Mouse (Mus musculus) intestine, embryonic 16.5 days (tissue): ENCODE measurements around the gene Zbtb46. TPM values are rescaled to one million over a fixed set of nuclear protein-coding genes. Genes with fewer than 3 reads are reported as not detected.
"Not testable (repeated sequence)": the region's sequence is repeated elsewhere in the genome, so short reads cannot be mapped to it uniquely, and the experiment has no call there.

ENCODE experiments used
- ATAC-seq: fragments of 200-750 bp; cut with Nextera tagmentation; 2 replicates; pipeline ENCODE4 v1.8.0; 2017; ENCODE audit warnings: moderate TSS enrichment, moderate library complexity
- H3K27ac ChIP-seq: fragments of 300-500 bp; sonication (generic); 2 replicates; pipeline ENCODE4 v1.5.1; 2014; ENCODE audit warnings: mild to moderate bottlenecking, low read length
- H3K27me3 ChIP-seq: fragments of 300-500 bp; sonication (generic); replicated peaks from 2 replicates; pipeline ENCODE4 v1.6.1; 2014; ENCODE audit warnings: low read length, control low read depth, mixed read lengths; ENCODE audit not compliant: control insufficient read depth, insufficient read depth
- H3K36me3 ChIP-seq: fragments of 300-500 bp; sonication (generic); 2 replicates; pipeline ENCODE4 v1.6.1; 2014; ENCODE audit warnings: low read length, control low read depth; ENCODE audit not compliant: control insufficient read depth, insufficient read depth
- H3K4me1 ChIP-seq: fragments of 300-500 bp; sonication (generic); 2 replicates; pipeline ENCODE4 v1.6.1; 2014; ENCODE audit warnings: low read length, control low read depth, mixed read lengths; ENCODE audit not compliant: control insufficient read depth, insufficient read depth
- H3K4me2 ChIP-seq: fragments of 300-500 bp; sonication (generic); 2 replicates; pipeline ENCODE4 v1.6.1; 2014; ENCODE audit warnings: low read depth, low read length, control low read depth
- H3K4me3 ChIP-seq: fragments of 300-500 bp; sonication (generic); 2 replicates; pipeline ENCODE4 v1.5.1; 2014; ENCODE audit warnings: mild to moderate bottlenecking, low read length
- H3K9ac ChIP-seq: fragments of 300-500 bp; sonication (generic); 2 replicates; pipeline ENCODE4 v1.6.1; 2014; ENCODE audit warnings: low read depth, low read length
- H3K9me3 ChIP-seq: fragments of 300-500 bp; sonication (generic); 2 replicates; pipeline ENCODE4 v1.6.1; 2016; ENCODE audit warnings: low read length, control low read depth; ENCODE audit not compliant: control insufficient read depth
- WGBS: fragments of 180-500 bp; shearing (Covaris S2); extraction: QIAGEN DNeasy Blood & Tissue Kit; methylation state at CpG from one replicate; pipeline ENCODE4 v1.1.7; 2014; 5-methylcytosine and 5-hydroxymethylcytosine counted together
- polyA plus RNA-seq: library from polyadenylated mRNA; unstranded; fragments of >200 nt; fragmentation: Nextera tagmentation; extraction: Ambion mirVana; gene quantifications from 2 replicates; pipeline ENCODE4 v1.2.1, GENCODE M21; 2015

The Zbtb46 gene
- 6.1 and 6.5 TPM in 2 replicates for polyA plus RNA-seq

DNA sequence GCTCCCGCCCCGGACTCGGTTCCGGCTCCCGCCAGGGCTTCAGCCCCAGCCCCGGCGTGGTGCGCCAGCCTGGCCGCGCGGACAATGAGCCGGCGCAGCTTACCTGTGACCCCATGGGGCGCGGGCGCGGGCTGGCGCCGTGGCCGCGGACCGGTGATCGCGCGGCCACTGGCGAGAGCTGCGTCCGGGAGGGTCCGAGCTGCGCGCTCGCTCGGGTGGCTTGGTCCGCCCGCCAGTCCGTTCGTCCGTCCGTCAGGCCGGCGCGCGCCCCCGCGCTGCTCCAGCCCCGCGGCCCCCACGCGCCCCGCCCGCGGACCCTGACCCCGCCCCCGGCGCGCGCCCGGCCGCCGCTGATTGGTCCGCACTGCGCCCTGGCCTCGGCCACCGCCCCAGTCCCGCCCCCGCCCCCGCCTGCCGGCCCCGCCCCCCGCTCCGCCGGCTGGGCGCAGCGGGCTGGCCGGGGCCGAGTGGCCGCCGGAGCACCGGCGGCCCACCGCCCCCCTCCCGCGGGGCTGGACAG, at the start of gene Zbtb46:
Zbtb46 (minus strand) TSS at position 274 of the 520 bp plus-strand sequence.
- H3K4me3 ChIP-seq = peak within 1 kb of the TSS; percentile 89
- peak within 1 kb of the TSS; percentile 99 for H3K4me2 ChIP-seq
- under 1% methylated on average over 64 of the region's 83 CpGs for WGBS
- H3K36me3 ChIP-seq = no peaks in the 10 kb centered on the region
- H3K4me1 ChIP-seq = 0 out of 2 replicates have a peak, but pooled peaks cover 6% of the 10 kb centered on the region
- peaks cover 20% of the 10 kb centered on the region for H3K27me3 ChIP-seq
- peak within 1 kb of the TSS; percentile 50 for H3K27ac ChIP-seq
- no peaks in the 10 kb centered on the region for H3K9me3 ChIP-seq
- peak within 1 kb of the TSS; percentile 77 for H3K9ac ChIP-seq
- ATAC-seq = peak; percentile 93

DNA sequence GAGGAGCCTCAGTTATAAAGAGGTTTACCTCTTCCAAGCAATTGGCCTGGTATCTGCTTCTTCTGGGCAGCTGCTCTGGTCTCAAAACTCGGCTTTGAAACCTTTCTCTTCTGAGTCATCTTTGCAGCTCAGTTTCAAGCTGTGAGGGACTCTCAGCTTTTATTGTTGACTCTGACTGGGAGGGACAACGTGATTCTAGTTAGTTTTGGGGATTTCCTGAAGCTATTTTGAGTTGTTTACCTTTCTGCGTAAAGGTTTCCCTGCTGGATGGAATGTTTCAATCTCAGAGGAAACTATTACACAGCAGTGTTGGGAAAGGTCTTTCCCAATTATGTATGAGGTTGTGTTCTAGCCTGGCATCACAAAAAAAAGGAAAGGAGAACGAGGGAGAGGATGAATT, 39.4 kb upstream of the Zbtb46 start:
- Histone ChIP-seq H3K4me2 (no peak overlapping the region), H3K4me3 (no peak overlapping the region), H3K4me1 (peaks cover 9% of the 10 kb centered on the region; the same call in 1 of the 2 replicates), H3K9me3 (no peaks in the 10 kb centered on the region), H3K27me3 (no peaks in the 10 kb centered on the region), H3K36me3 (no peaks in the 10 kb centered on the region), H3K27ac (no peak overlapping the region), H3K9ac (no peak overlapping the region)
- ATAC-seq = no peak
- 64% methylated on average over 4 of the region's 4 CpGs for WGBS

DNA sequence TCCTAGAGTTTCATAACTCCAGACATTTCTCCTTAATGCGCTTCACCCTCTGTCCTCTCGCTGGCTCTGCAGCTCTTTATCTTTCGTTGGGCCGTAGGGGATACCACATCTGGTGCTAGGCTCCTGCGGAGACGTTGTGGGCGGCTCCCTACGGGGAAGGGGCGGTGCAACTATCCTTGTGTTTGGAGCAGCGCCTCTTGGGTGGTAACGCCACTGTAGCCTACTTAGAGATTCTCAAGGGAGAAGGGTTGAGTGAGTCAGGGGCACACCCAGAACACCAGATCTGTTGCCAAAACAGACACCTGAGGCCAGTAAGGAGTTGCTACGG, 38.3 kb upstream of the Zbtb46 start:
- Histone ChIP-seq H3K27ac (peak overlapping the region; percentile 97), H3K4me2 (peak overlapping the region; percentile 82), H3K9ac (peak overlapping the region; percentile 96), H3K9me3 (no peaks in the 10 kb centered on the region), H3K27me3 (no peaks in the 10 kb centered on the region), H3K4me3 (peak overlapping the region; percentile 94), H3K4me1 (peaks cover 9% of the 10 kb centered on the region; the same call in 1 of the 2 replicates), H3K36me3 (no peaks in the 10 kb centered on the region)
- 1% methylated on average over 12 of the region's 12 CpGs for WGBS
- peak; percentile 78 for ATAC-seq

DNA sequence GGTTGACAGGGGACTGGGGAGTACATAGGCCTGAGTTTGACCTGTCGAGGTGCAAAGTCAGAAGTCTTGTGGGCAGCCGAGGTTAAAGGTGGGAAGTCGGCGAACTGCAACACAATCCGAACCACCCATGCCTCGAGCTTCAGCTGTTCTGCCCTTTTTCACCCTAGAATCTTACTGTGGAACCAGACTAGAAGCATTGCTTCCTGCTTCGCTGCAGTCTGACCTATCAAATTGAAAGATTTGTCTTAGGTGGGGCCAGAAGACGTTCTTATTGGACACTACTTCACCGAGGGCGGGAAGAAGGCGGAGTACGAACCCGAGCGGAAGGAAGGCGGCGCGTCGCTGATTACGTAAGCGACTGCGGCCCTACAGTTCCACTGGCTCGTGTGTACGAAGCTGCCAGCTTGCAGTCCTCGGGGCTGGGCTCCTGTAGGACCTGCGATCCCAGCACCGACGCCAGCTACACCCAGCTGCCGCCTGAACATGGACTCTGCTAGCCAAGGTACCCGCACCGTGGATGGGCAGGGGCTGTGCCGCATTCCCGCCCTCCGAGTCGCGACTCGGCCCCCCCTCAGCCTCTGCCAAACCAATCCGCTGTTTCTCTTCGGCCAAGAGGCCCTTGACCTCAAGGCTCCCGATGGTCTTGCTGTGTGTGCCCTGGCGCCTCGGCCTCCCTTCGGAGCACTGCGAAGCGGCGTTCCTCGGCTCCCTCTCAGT, 37.8 kb upstream of the Zbtb46 start, which contains the start of gene Tpd52l2:
Tpd52l2 (plus strand) TSS at position 312 of the 717 bp plus-strand sequence.
- H3K4me2 ChIP-seq = peak within 1 kb of the TSS; percentile 82
- no peaks in the 10 kb centered on the region for H3K9me3 ChIP-seq
- H3K4me3 ChIP-seq = peak within 1 kb of the TSS; percentile 94
- H3K27me3 ChIP-seq = no peaks in the 10 kb centered on the region
- peaks cover 9% of the 10 kb centered on the region; the same call in 1 of the 2 replicates for H3K4me1 ChIP-seq
- H3K9ac ChIP-seq = peak within 1 kb of the TSS; percentile 96
- WGBS = under 1% methylated on average over 46 of the region's 46 CpGs
- ATAC-seq = peak; percentile 97
- no peaks in the 10 kb centered on the region for H3K36me3 ChIP-seq
- H3K27ac ChIP-seq = peak within 1 kb of the TSS; percentile 97

DNA sequence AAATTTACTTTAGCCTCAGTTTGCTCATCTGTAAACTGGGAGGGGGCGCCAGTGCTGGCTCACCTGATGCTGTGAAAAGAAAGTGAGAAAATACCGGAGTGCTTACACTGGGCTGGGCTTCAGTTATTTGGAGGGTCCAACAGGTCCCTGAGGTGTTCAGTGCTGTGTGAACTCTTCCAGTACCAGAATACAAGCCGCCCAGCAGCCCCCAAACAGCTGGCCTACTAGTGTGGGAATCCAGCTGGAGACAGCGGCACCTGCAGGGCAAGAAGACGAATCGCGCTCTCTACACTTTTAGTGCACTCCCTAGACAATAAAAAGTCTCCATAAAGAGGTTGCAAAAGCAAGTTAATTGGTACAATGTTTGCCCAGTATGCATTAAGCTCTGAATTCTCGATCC, 37.1 kb upstream of the Zbtb46 start:
- peak overlapping the region; percentile 60 for H3K4me2 ChIP-seq
- H3K9me3 ChIP-seq = no peaks in the 10 kb centered on the region
- 11% methylated on average over 8 of the region's 8 CpGs for WGBS
- no peaks in the 10 kb centered on the region for H3K27me3 ChIP-seq
- peak overlapping the region; percentile 94 for H3K4me3 ChIP-seq
- H3K9ac ChIP-seq = peak overlapping the region; percentile 53
- H3K27ac ChIP-seq = peak overlapping the region; percentile 87
- peaks cover 9% of the 10 kb centered on the region; the same call in 1 of the 2 replicates for H3K4me1 ChIP-seq
- ATAC-seq = peak; percentile 66
- no peaks in the 10 kb centered on the region for H3K36me3 ChIP-seq

DNA sequence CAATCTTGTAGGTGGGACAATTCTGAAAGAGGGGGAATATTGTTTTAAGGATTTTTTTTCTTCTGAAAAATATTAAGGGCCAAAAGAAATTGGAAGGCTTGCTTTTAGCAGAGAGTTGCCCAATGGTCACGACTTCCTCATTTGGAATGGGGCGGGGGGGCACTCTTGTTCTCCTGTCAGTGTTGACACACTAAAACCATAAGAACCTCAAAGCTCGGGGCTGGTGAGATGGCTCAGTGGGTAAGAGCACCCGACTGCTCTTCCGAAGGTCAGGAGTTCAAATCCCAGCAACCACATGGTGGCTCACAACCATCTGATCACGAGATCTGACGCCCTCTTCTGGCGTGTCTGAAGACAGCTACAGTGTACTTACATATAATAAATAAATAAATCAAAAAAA, 36.6 kb upstream of the Zbtb46 start:
- H3K9me3 ChIP-seq, H3K36me3 ChIP-seq, H3K4me3 ChIP-seq, H3K9ac ChIP-seq, H3K4me1 ChIP-seq, H3K27ac ChIP-seq, ATAC-seq, H3K27me3 ChIP-seq: not testable (repeated sequence)
- H3K4me2 ChIP-seq = peak overlapping the region; percentile 60; the same call in 1 of the 2 replicates
- 60% methylated on average over 8 of the region's 8 CpGs for WGBS

DNA sequence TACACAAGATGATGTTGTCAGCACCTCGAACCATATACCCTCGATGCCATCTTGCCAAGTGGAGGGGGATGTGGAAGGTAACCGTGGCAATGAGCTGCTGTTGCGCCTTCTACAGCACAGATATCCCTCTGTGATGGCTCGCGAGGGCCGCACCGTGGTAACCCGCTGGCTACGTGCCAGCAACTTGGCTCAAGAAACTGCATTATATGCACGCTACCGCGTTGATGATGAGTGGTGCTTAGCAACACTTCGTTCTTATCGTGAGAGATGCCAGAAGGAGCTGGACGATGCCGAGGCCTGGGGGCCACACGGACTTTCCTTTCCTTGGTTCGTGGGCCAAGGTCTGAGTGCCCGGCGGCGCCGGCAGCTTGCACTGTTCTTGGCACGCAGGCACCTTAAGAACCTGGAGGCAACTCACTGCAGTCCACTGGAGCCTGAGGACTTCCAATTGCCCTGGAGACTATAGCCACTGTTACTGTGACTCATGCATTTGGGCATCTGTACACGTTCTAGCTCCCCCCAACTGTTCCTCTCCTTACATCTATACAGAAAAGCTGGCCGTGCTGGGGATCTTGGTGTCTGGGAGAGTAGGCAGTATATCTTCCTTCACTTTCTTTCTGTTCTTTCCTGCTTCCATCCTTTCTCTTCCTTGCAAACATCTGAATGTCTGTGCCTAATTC, 35.2 kb upstream of the Zbtb46 start:
- H3K9ac ChIP-seq = no peak overlapping the region
- ATAC-seq = no peak

DNA sequence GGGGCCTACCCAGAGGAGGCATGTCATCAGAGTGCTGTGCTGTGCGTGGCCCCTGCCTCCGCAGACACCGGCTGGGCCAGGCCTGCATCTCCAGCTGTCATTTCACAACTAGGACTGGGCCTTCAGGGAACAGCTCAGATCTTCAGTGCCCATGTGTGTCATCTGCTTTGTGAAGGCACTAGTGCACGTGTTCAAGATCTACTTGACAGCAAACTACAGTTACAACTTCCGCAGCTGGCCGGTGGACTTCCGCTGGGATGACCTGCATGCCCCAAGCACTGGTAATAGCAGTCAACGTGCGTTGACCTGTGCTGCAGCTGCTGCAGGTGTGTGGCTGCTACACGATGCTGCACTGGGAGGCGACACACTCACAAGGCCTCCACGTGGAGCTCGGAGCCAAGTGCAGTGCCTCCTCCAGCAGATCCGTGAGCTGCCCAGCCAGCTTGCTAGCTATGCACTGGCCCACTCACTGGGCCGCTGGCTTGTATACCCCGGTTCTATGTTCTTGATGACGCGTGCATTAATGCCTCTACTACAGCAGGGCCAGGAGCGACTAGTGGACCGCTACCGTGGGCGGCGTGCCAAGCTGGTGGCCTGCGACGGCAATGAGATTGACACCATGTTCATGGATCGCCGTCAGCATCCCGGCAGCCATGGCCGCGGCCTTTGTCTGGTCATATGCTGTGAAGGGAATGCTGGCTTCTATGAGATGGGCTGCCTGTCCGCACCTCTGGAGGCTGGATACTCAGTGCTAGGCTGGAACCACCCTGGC, 34.1 kb upstream of the Zbtb46 start, which contains the start of gene Abhd16b:
Abhd16b (plus strand) TSS at position 51 of the 772 bp plus-strand sequence.
- no peak within 1 kb of the TSS for H3K4me2 ChIP-seq
- H3K4me3 ChIP-seq = no peak within 1 kb of the TSS
- no peak for ATAC-seq
- no peaks in the 10 kb centered on the region for H3K9me3 ChIP-seq
- H3K9ac ChIP-seq = no peak within 1 kb of the TSS
- WGBS = 84% methylated on average over 31 of the region's 31 CpGs
- no peaks in the 10 kb centered on the region for H3K36me3 ChIP-seq
- H3K27ac ChIP-seq = no peak within 1 kb of the TSS
- peaks cover 4% of the 10 kb centered on the region; the same call in 1 of the 2 replicates for H3K4me1 ChIP-seq
- H3K27me3 ChIP-seq = no peaks in the 10 kb centered on the region

More for the DNA sequence above, 35.2 kb upstream of the Zbtb46 start:
- H3K4me3 ChIP-seq = no peak overlapping the region
- no peak overlapping the region for H3K4me2 ChIP-seq
- peaks cover 9% of the 10 kb centered on the region; the same call in 1 of the 2 replicates for H3K4me1 ChIP-seq
- no peaks in the 10 kb centered on the region for H3K36me3 ChIP-seq
- no peak overlapping the region for H3K27ac ChIP-seq
- no peaks in the 10 kb centered on the region for H3K27me3 ChIP-seq
- no peaks in the 10 kb centered on the region for H3K9me3 ChIP-seq
- WGBS = 75% methylated on average over 26 of the region's 26 CpGs

DNA sequence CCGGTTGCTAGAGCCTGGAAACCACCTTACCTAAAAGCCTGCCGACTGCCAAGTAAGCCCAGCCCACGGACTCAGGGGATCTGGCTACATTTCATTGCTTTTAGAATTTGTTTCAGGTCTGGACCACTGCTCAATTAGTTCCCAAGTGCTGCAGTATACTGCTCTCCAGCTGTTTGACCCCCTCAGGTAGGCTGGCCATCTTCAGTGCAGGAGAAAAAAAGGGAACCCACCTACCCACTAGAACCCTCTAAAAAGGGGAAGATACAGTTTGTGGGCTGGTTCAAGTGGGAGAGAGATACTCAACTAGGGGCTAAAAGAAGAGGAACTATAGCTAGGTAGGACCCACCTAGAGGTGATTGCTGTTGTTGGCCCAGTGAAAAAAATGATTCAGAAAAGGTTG, 33.0 kb upstream of the Zbtb46 start:
- 53% methylated on average over 3 of the region's 3 CpGs for WGBS
- Histone ChIP-seq H3K4me2 (no peak overlapping the region), H3K9me3 (no peaks in the 10 kb centered on the region), H3K4me1 (peaks cover 6% of the 10 kb centered on the region; the same call in 1 of the 2 replicates), H3K9ac (no peak overlapping the region), H3K27me3 (no peaks in the 10 kb centered on the region), H3K36me3 (no peaks in the 10 kb centered on the region), H3K4me3 (no peak overlapping the region), H3K27ac (no peak overlapping the region)
- no peak for ATAC-seq
